Mouse (Mus musculus) heart, adult 2 months (tissue): ENCODE results near the gene Fam20b. TPM values are rescaled to one million over a fixed set of nuclear protein-coding genes. Genes with fewer than 3 reads are reported as not detected.
A peak's percentile ranks its signal among the peaks of the same experiment; 100 is the strongest.

ENCODE experiments used
- DNase-seq, 2 experiments: peaks; one replicate each; pipeline ENCODE4 v3.0.0; 2021
- H3K27ac ChIP-seq: fragments of 200-600 bp; 2 replicates; pipeline ENCODE4 v1.8.1; 2022
- H3K27me3 ChIP-seq: fragments of 200-500 bp; 2 replicates; pipeline ENCODE4 v1.6.1; 2012; ENCODE audit warnings: mild to moderate bottlenecking, low read length, inconsistent platforms, mixed read lengths; ENCODE audit not compliant: control insufficient read depth, insufficient read depth
- H3K36me3 ChIP-seq: fragments of 200-500 bp; 2 replicates; pipeline ENCODE4 v1.6.1; 2012; ENCODE audit warnings: low read length, inconsistent platforms; ENCODE audit not compliant: control insufficient read depth, insufficient read depth
- H3K4me1 ChIP-seq: fragments of 200-500 bp; 2 replicates; pipeline ENCODE4 v1.6.1; 2011; ENCODE audit warnings: low read length; ENCODE audit not compliant: control insufficient read depth, insufficient read depth
- H3K4me3 ChIP-seq: fragments of 200-600 bp; 2 replicates; pipeline ENCODE4 v1.8.1; 2022
- H3K79me2 ChIP-seq: fragments of 200-500 bp; replicated peaks from 2 replicates; pipeline ENCODE4 v1.6.1; 2012; ENCODE audit warnings: mild to moderate bottlenecking, inconsistent platforms, low read length, moderate library complexity, mixed read lengths; ENCODE audit not compliant: control insufficient read depth, insufficient read depth
- H3K9ac ChIP-seq: fragments of 200-500 bp; 2 replicates; pipeline ENCODE4 v1.6.1; 2012; ENCODE audit warnings: low read depth, mild to moderate bottlenecking, control low read depth, inconsistent platforms, low read length, mixed read lengths
- CTCF ChIP-seq: fragments of 200-600 bp; IDR thresholded peaks from 2 replicates; pipeline ENCODE4 v1.8.1; 2022; ENCODE audit warnings: antibody characterized with exemption, mild to moderate bottlenecking, moderate library complexity
- EP300 ChIP-seq: fragments of 200-500 bp; IDR thresholded peaks from 2 replicates; pipeline ENCODE4 v1.6.1; 2011; ENCODE audit warnings: low read depth, low read length, control low read depth; ENCODE audit not compliant: insufficient read depth
- POLR2A ChIP-seq: fragments of 200-500 bp; IDR thresholded peaks from 2 replicates; pipeline ENCODE4 v1.6.1; 2011; ENCODE audit warnings: mild to moderate bottlenecking, low read depth, low read length, control low read depth; ENCODE audit not compliant: insufficient read depth
- WGBS: fragments of 180-500 bp; shearing (Covaris S2); methylation state at CpG from one replicate; pipeline ENCODE4 v1.1.7; 2018; 5-methylcytosine and 5-hydroxymethylcytosine counted together
- intact Hi-C: fragments of 180-260 bp; cut with DNase I; formaldehyde crosslinking; loops from one replicate; pipeline ENCODE4 v1.15.1; 2025
- long read RNA-seq: library from polyadenylated mRNA; stranded (forward); transcript quantifications from one replicate; pipeline ENCODE4 v2.0.0, GENCODE M21; 2021
- polyA plus RNA-seq: library from polyadenylated mRNA; depleted of rRNA; stranded (reverse); fragments of >200 nt; gene quantifications from 2 replicates; pipeline ENCODE4 v1.2.3, GENCODE M21; 2012; rRNA removed
- total RNA-seq, 2 experiments: library from RNA; stranded (reverse); gene quantifications; 2 replicates each; pipeline ENCODE4 v1.2.3; 2021

Fam20b gene
- 10 to 100 TPM; 53.5 to 62.8 TPM for total RNA-seq
- polyA plus RNA-seq, result 24.6 and 47.2 TPM in 2 replicates
- long read RNA-seq, full-length matches to known transcripts, result 16 of 25 reads
- long read RNA-seq, partial matches to known transcripts, result 2 of 25 reads
- long read RNA-seq, other reads (novel, unspliced or antisense), result 7 of 25 reads

- H3K36me3 ChIP-seq, result no peaks in the 10 kb centered on the region
- TF ChIP-seq CTCF, result no peak
- TF ChIP-seq POLR2A, result peak; percentile 66; the same call in 1 of the 2 replicates
- TF ChIP-seq EP300, result 0 out of 2 replicates have a peak, but pooled peaks have one; percentile 34
- H3K79me2 ChIP-seq, result peaks cover 2% of the 10 kb centered on the region
- peaks cover 1% of the 10 kb centered on the region; the same call in 1 of the 2 replicates for H3K4me1 ChIP-seq
- intact Hi-C loops, result loop anchor here (5.0 kb wide), 2 partner anchors 162 to 677 kb away; partner anchors contain the start of gene Abl2
- DNase-seq, result peak; percentile 97 to 98
- H3K27ac ChIP-seq, result peak within 1 kb of the TSS; percentile 90
- H3K9ac ChIP-seq, result peak within 1 kb of the TSS; percentile 77
- H3K4me3 ChIP-seq, result peak within 1 kb of the TSS; percentile 77
- WGBS, result 2% methylated on average over 43 of the region's 47 CpGs
- no peaks in the 10 kb centered on the region for H3K27me3 ChIP-seq
Observed at GRCm38 (mm10) chr1:156718950-156719805, at the start of gene Fam20b. Fam20b (minus strand) TSS chr1:156719086.

- intact Hi-C loops, result no loop called here
Observed at GRCm38 (mm10) chr1:156765311-156765710, 46.4 kb upstream of the Fam20b start.

GRCm38 (mm10) chr1:156764584-156764983 lies 45.7 kb upstream of the Fam20b start:
- no peaks in the 10 kb centered on the region for H3K79me2 ChIP-seq
- no peaks in the 10 kb centered on the region for H3K36me3 ChIP-seq
- H3K9ac ChIP-seq, result no peak overlapping the region
- DNase-seq, result no peak
- TF ChIP-seq EP300 (no peak), CTCF (peak; percentile 32; the same call in 1 of the 2 replicates)
- H3K27ac ChIP-seq, result no peak overlapping the region
- WGBS, result 73% methylated on average over 6 of the region's 6 CpGs
- H3K4me3 ChIP-seq, result no peak overlapping the region
- intact Hi-C loops, result no loop called here
- no peaks in the 10 kb centered on the region; the same call in none of the 2 replicates for H3K4me1 ChIP-seq
- no peaks in the 10 kb centered on the region for H3K27me3 ChIP-seq

More at GRCm38 (mm10) chr1:156765311-156765710, 46.4 kb upstream of the Fam20b start:
- H3K36me3 ChIP-seq, result no peaks in the 10 kb centered on the region
- no peak for TF ChIP-seq POLR2A
- TF ChIP-seq EP300, result no peak
- no peak for TF ChIP-seq CTCF
- H3K4me1 ChIP-seq, result no peaks in the 10 kb centered on the region; the same call in none of the 2 replicates
- 74% methylated on average over 3 of the region's 3 CpGs for WGBS
- no peak overlapping the region for H3K27ac ChIP-seq
- DNase-seq, result no peak
- no peaks in the 10 kb centered on the region for H3K27me3 ChIP-seq
- H3K79me2 ChIP-seq, result no peaks in the 10 kb centered on the region
- no peak overlapping the region for H3K4me3 ChIP-seq
- H3K9ac ChIP-seq, result no peak overlapping the region

DNA sequence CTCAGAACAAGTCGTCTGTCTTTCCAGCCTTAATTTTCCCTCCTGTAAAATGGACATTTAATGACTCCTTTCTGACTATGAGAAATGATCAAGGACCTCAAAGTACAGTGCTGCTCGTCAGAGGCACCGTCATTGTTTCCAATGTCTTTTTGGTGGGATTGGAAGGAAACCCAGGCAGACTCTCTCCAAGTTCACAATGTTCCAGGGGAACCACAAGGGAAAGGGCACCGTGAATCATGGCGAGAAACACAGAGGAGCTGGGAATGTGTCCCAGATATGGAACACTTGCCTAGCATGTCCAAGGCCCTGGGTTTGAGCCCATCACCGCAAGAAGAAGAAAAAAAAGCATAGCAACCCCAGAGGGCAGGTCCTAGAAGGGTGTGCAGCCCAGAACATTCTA lies 44.4 kb upstream of the Fam20b start:
- no peak overlapping the region for H3K4me3 ChIP-seq
- no peaks in the 10 kb centered on the region; the same call in none of the 2 replicates for H3K4me1 ChIP-seq
- H3K27me3 ChIP-seq, result no peaks in the 10 kb centered on the region
- no peak overlapping the region for H3K27ac ChIP-seq
- 90% methylated on average over 6 of the region's 6 CpGs for WGBS
- no peaks in the 10 kb centered on the region for H3K79me2 ChIP-seq
- no peak for DNase-seq
- H3K36me3 ChIP-seq, result no peaks in the 10 kb centered on the region
- H3K9ac ChIP-seq, result no peak overlapping the region
- TF ChIP-seq EP300 (no peak), POLR2A (no peak), CTCF (no peak)
- intact Hi-C loops, result no loop called here

GRCm38 (mm10) chr1:156761430-156761801 lies 42.5 kb upstream of the Fam20b start:
- H3K79me2 ChIP-seq, result no peaks in the 10 kb centered on the region
- H3K36me3 ChIP-seq, result no peaks in the 10 kb centered on the region
- no peak overlapping the region for H3K27ac ChIP-seq
- peak in 1 of 2 experiments; percentile 47 for DNase-seq
- no peaks in the 10 kb centered on the region; the same call in none of the 2 replicates for H3K4me1 ChIP-seq
- H3K9ac ChIP-seq, result no peak overlapping the region
- WGBS, result 53% methylated on average over 10 of the region's 10 CpGs
- no peaks in the 10 kb centered on the region for H3K27me3 ChIP-seq
- H3K4me3 ChIP-seq, result no peak overlapping the region
- intact Hi-C loops, result no loop called here
- no peak for TF ChIP-seq EP300
- no peak for TF ChIP-seq CTCF
- TF ChIP-seq POLR2A, result no peak
